Mouse (Mus musculus) MEL (cell line): Measurements from ENCODE around the gene 4930524J08Rik. TPM values are rescaled to one million over a fixed set of nuclear protein-coding genes. Genes with fewer than 3 reads are reported as not detected.

Experiments used
- DNase-seq: peaks from one replicate; pipeline ENCODE4 v3.0.0; 2011; ENCODE audit warnings: low read depth, low spot score
- H3K27ac ChIP-seq: 2 replicates; pipeline ENCODE4 v1.5.1; 2012; ENCODE audit warnings: low read depth, mild to moderate bottlenecking, control low read depth, low read length, moderate library complexity; ENCODE audit not compliant: control insufficient read depth
- H3K27me3 ChIP-seq, 2 experiments: fragments of 150-350 bp in 1 of 2; sonication (generic) in 1 of 2; 2 replicates each; pipeline ENCODE4 v1.6.1; 2012; ENCODE audit warnings: low read length in 2 of 2, mild to moderate bottlenecking in 2 of 2, improper control_type of control experiment in 1 of 2, moderate library complexity in 1 of 2; ENCODE audit not compliant: insufficient read depth in 2 of 2, control insufficient read depth in 1 of 2
- H3K36me3 ChIP-seq, 2 experiments: 2 replicates each; pipeline ENCODE4 v1.6.1; 2012 to 2014; ENCODE audit warnings: low read length in 2 of 2, improper control_type of control experiment in 1 of 2, inconsistent platforms in 1 of 2, mild to moderate bottlenecking in 1 of 2; ENCODE audit not compliant: insufficient read depth in 2 of 2, control insufficient read depth in 1 of 2
- H3K4me1 ChIP-seq, 2 experiments: fragments of 150-350 bp in 1 of 2; sonication (generic) in 1 of 2; 2 replicates each; pipeline ENCODE4 v1.6.1; 2012; ENCODE audit warnings: low read length in 2 of 2, improper control_type of control experiment in 1 of 2, mild to moderate bottlenecking in 1 of 2; ENCODE audit not compliant: insufficient read depth in 2 of 2, control insufficient read depth in 1 of 2
- H3K4me3 ChIP-seq, 2 experiments: fragments of 150-350 bp in 1 of 2; sonication (generic) in 1 of 2; 2 replicates each; pipeline ENCODE4 v1.5.1; 2012; ENCODE audit warnings: low read depth in 2 of 2, low read length in 2 of 2, mild to moderate bottlenecking in 2 of 2, moderate library complexity in 2 of 2, control low read depth in 1 of 2, improper control_type of control experiment in 1 of 2; ENCODE audit not compliant: control insufficient read depth in 1 of 2, insufficient read depth in 1 of 2
- H3K79me2 ChIP-seq: 2 replicates; pipeline ENCODE4 v1.6.1; 2012; ENCODE audit warnings: mild to moderate bottlenecking, low read length, moderate library complexity; ENCODE audit not compliant: control insufficient read depth, poor library complexity, insufficient read depth
- H3K9ac ChIP-seq: 2 replicates; pipeline ENCODE4 v1.6.1; 2012; ENCODE audit warnings: low read depth, mild to moderate bottlenecking, control low read depth, low read length, moderate library complexity; ENCODE audit not compliant: control insufficient read depth, poor library complexity, severe bottlenecking
- H3K9me3 ChIP-seq: fragments of 150-350 bp; sonication (generic); replicated peaks from 2 replicates; pipeline ENCODE4 v1.6.1; 2012; ENCODE audit warnings: mild to moderate bottlenecking, low read length, improper control_type of control experiment, moderate library complexity; ENCODE audit not compliant: insufficient read depth
- CTCF ChIP-seq, 3 experiments: IDR thresholded peaks in 2 of 3; conservative IDR thresholded peaks in 1 of 3; 2 replicates each; pipeline ENCODE4 v1.5.1; 2011 to 2012; ENCODE audit warnings: low read length in 3 of 3, low read depth in 2 of 3, mild to moderate bottlenecking in 2 of 3, improper control_type of control experiment in 1 of 3, inconsistent platforms in 1 of 3, mixed read lengths in 1 of 3, moderate library complexity in 1 of 3; ENCODE audit not compliant: control insufficient read depth in 1 of 3, insufficient read depth in 1 of 3, poor library complexity in 1 of 3, severe bottlenecking in 1 of 3
- E2F4 ChIP-seq: IDR thresholded peaks from 2 replicates; pipeline ENCODE4 v1.6.1; 2011; ENCODE audit warnings: low read depth, low read length, improper control_type of control experiment, borderline replicate concordance
- EP300 ChIP-seq, 2 experiments: IDR thresholded peaks; 2 replicates each; pipeline ENCODE4 v1.6.1; 2011; ENCODE audit warnings: improper control_type of control experiment in 2 of 2, low read length in 2 of 2, low read depth in 1 of 2, mild to moderate bottlenecking in 1 of 2
- GABPA ChIP-seq: IDR thresholded peaks from 2 replicates; pipeline ENCODE4 v1.6.1; 2012; ENCODE audit warnings: low read depth, mild to moderate bottlenecking, inconsistent platforms, low read length, improper control_type of control experiment, moderate library complexity
- GATA1 ChIP-seq: IDR thresholded peaks from 2 replicates; pipeline ENCODE4 v1.6.1; 2011; ENCODE audit warnings: low read depth, low read length, improper control_type of control experiment
- JUND ChIP-seq: IDR thresholded peaks from 2 replicates; pipeline ENCODE4 v1.6.1; 2011; ENCODE audit warnings: low read depth, mild to moderate bottlenecking, improper control_type of control experiment, low read length
- KAT2A ChIP-seq: conservative IDR thresholded peaks from 2 replicates; pipeline ENCODE4 v1.6.1; 2012; ENCODE audit warnings: low read depth, low read length, improper control_type of control experiment, inconsistent platforms
- MAFK ChIP-seq: IDR thresholded peaks from 2 replicates; pipeline ENCODE4 v1.6.1; 2011; ENCODE audit warnings: low read depth, mild to moderate bottlenecking, low read length, improper control_type of control experiment, borderline replicate concordance
- MAX ChIP-seq: IDR thresholded peaks from 2 replicates; pipeline ENCODE4 v1.6.1; 2011; ENCODE audit warnings: low read length, improper control_type of control experiment
- MYB ChIP-seq: IDR thresholded peaks from 2 replicates; pipeline ENCODE4 v1.6.1; 2011; ENCODE audit warnings: mild to moderate bottlenecking, low read depth, low read length, improper control_type of control experiment
- NELFE ChIP-seq: IDR thresholded peaks from 2 replicates; pipeline ENCODE4 v1.6.1; 2011; ENCODE audit warnings: low read depth, low read length, improper control_type of control experiment
- SIN3A ChIP-seq: IDR thresholded peaks from 2 replicates; pipeline ENCODE4 v1.6.1; 2012; ENCODE audit warnings: low read length, improper control_type of control experiment, inconsistent platforms
- TBP ChIP-seq: IDR thresholded peaks from 2 replicates; pipeline ENCODE4 v1.8.0; 2011; ENCODE audit warnings: low read depth, low read length, improper control_type of control experiment
- TCF12 ChIP-seq: IDR thresholded peaks from 2 replicates; pipeline ENCODE4 v1.6.1; 2014; ENCODE audit warnings: low read depth, mild to moderate bottlenecking, inconsistent platforms, low read length, improper control_type of control experiment, moderate library complexity
- ZC3H11A ChIP-seq: IDR thresholded peaks from 2 replicates; pipeline ENCODE4 v1.6.1; 2012; ENCODE audit warnings: low read depth, mild to moderate bottlenecking, inconsistent platforms, low read length, improper control_type of control experiment
- ZKSCAN1 ChIP-seq: IDR thresholded peaks from 2 replicates; pipeline ENCODE4 v1.6.1; 2012; ENCODE audit warnings: low read depth, mild to moderate bottlenecking, inconsistent platforms, low read length, improper control_type of control experiment, moderate library complexity
- ZNF384 ChIP-seq: IDR thresholded peaks from 2 replicates; pipeline ENCODE4 v1.6.1; 2012; ENCODE audit warnings: low read depth, mild to moderate bottlenecking, inconsistent platforms, low read length, improper control_type of control experiment
- polyA plus RNA-seq, 2 experiments: library from polyadenylated mRNA; stranded (reverse) in 1 of 2; unstranded in 1 of 2; fragments of >175 nt in 1 of 2; fragments of >200 nt in 1 of 2; gene quantifications; 2 replicates each; pipeline versions ENCODE4 v1.2.1 to v1.2.4; 2012; ENCODE audit warnings: low replicate concordance in 2 of 2, low read depth in 1 of 2; ENCODE audit not compliant: insufficient read length in 2 of 2, insufficient read depth in 1 of 2, missing spikeins in 1 of 2
- total RNA-seq: library from RNA; depleted of rRNA; stranded (reverse); fragments of 300-350 nt; gene quantifications from 2 replicates; pipeline ENCODE4 v1.2.3, GENCODE M21; 2012

The 4930524J08Rik gene
- total and polyA plus RNA-seq, 3 experiments: 1.0 to 6.7 TPM; not detected in 1

DNA sequence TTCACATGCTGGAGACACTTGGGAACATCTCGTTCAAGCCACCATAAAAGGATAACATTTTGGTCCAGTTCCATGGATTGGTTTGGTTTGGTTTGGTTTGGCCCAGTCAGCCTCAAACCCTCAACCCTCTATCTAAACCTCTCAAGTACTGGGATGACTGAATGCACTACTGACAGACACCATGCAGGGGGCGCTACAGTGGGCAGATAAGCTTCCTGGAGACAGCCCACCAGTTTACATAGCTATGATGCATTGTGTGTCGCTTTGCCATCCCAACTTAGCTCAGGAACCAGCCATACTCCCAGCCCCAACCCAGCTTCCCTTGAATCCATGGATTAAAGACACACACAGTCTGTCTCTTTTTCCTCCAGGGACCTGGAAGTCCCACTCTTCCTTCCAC is 29.6 kb downstream of the 4930524J08Rik start:
- H3K79me2 ChIP-seq: no peaks in the 10 kb centered on the region
- no peak overlapping the region for H3K4me3 ChIP-seq
- H3K27ac ChIP-seq: no peak overlapping the region
- peaks cover 0 to 24% of the 10 kb centered on the region in 2 experiments; a peak in 2 of 4 replicates for H3K36me3 ChIP-seq
- DNase-seq: no peak
- TF ChIP-seq ZKSCAN1 (no peak), GATA1 (0 out of 2 replicates have a peak, but pooled peaks have one; percentile 9), MYB (no peak), MAX (no peak), E2F4 (no peak), JUND (no peak), CTCF (IDR thresholded peaks at IDR 0.05 in 2 of 3, conservative IDR thresholded peaks at IDR 0.05 in 1 of 3; ENCODE audit: control insufficient read depth in 1 of 3, insufficient read depth in 1 of 3, low read depth in 2 of 3, low read length in 3 of 3, poor library complexity in 1 of 3, severe bottlenecking in 1 of 3) (peak; percentile 31 to 52 (median 32)), NELFE (no peak), ZNF384 (no peak)
- H3K9me3 ChIP-seq: no peaks in the 10 kb centered on the region
- no peaks in the 10 kb centered on the region for H3K27me3 ChIP-seq
- peaks cover 14 to 36% of the 10 kb centered on the region in 2 experiments for H3K4me1 ChIP-seq
- H3K9ac ChIP-seq: no peak overlapping the region

DNA sequence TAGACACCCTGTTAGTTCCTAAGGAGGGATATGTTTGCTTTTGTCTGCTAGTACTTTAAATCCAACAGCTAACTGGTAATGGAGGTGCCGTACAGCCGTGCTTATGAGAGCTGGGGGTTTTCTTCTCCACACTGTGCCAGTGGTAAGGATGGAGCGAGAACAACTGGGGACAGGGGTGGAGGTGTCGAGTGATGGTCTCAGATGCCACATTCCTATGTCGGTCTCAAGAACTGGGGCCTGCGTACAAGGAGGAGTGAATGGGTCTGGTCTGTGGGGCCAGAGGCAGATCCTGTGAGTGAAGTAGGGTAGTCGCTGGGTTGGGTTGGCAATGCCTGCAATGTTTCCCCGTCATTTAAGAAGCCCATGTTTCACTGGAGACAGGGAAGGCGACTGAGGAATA is 33.7 kb downstream of the 4930524J08Rik start:
- no peak for DNase-seq
- no peaks in the 10 kb centered on the region for H3K9me3 ChIP-seq
- H3K79me2 ChIP-seq: no peaks in the 10 kb centered on the region
- peaks cover 0 to 3% of the 10 kb centered on the region in 2 experiments; a peak in 1 of 4 replicates for H3K4me1 ChIP-seq
- H3K4me3 ChIP-seq: no peak overlapping the region
- TF ChIP-seq JUND (no peak), GABPA (no peak), ZC3H11A (no peak), KAT2A (no peak), SIN3A (no peak), TBP (no peak), E2F4 (no peak)
- H3K27ac ChIP-seq: no peak overlapping the region
- no peaks in the 10 kb centered on the region for H3K27me3 ChIP-seq
- H3K36me3 ChIP-seq: no peaks in the 10 kb centered on the region
- H3K9ac ChIP-seq: no peak overlapping the region

- no peaks in the 10 kb centered on the region for H3K9me3 ChIP-seq
- H3K4me1 ChIP-seq: 0 out of 4 replicates have a peak, but pooled peaks cover 0 to 6% of the 10 kb centered on the region in 2 experiments
- H3K27ac ChIP-seq: no peak overlapping the region
- TF ChIP-seq EP300 (IDR thresholded peaks at IDR 0.05; ENCODE audit: low read depth in 1 of 2, low read length in 2 of 2) (peak in 1 of 2 experiments; percentile 30; a peak in 1 of 4 replicates), MAFK (no peak), TCF12 (0 out of 2 replicates have a peak, but pooled peaks have one; percentile 5)
- TF ChIP-seq, all 39 proteins: peak for 2
- no peaks in the 10 kb centered on the region for H3K36me3 ChIP-seq
- no peaks in the 10 kb centered on the region for H3K27me3 ChIP-seq
- DNase-seq: no peak
- no peak overlapping the region for H3K9ac ChIP-seq
- no peaks in the 10 kb centered on the region for H3K79me2 ChIP-seq
- no peak overlapping the region for H3K4me3 ChIP-seq
These were observed 41.2 kb downstream of the 4930524J08Rik start for GRCm38 (mm10) chr5:100020089-100020488.
